Mouse (Mus musculus) midbrain, postnatal 0 days (tissue): ENCODE measurements around the gene Smurf1. TPM values are rescaled to one million over a fixed set of nuclear protein-coding genes. Genes with fewer than 3 reads are reported as not detected.
A peak's percentile ranks its signal among the peaks of the same experiment; 100 is the strongest.

Experiments
- ATAC-seq: fragments of 200-750 bp; cut with Nextera tagmentation; 2 replicates; pipeline ENCODE4 v1.8.0; 2017; ENCODE audit warnings: moderate number of reproducible peaks, mild to moderate bottlenecking, moderate TSS enrichment, moderate library complexity; ENCODE audit not compliant: low FRiP score
- DNase-seq: peaks from one replicate; pipeline ENCODE4 v3.0.0-alpha.2; 2015; ENCODE audit warnings: low spot score
- H3K27ac ChIP-seq: fragments of 300-500 bp; sonication (generic); 2 replicates; pipeline ENCODE4 v1.5.1; 2014; ENCODE audit warnings: low read depth, mild to moderate bottlenecking, low read length, mixed read lengths
- H3K27me3 ChIP-seq: fragments of 300-500 bp; sonication (generic); 2 replicates; pipeline ENCODE4 v1.6.1; 2014; ENCODE audit warnings: low read length, control low read depth, mixed read lengths; ENCODE audit not compliant: insufficient read depth
- H3K36me3 ChIP-seq: fragments of 300-500 bp; sonication (generic); 2 replicates; pipeline ENCODE4 v1.6.1; 2014; ENCODE audit warnings: low read length, control low read depth, mixed read lengths; ENCODE audit not compliant: insufficient read depth
- H3K4me1 ChIP-seq: fragments of 300-500 bp; sonication (generic); 2 replicates; pipeline ENCODE4 v1.6.1; 2014; ENCODE audit warnings: mild to moderate bottlenecking, control low read depth, antibody characterized with exemption, low read length, mixed read lengths; ENCODE audit not compliant: insufficient read depth
- H3K4me2 ChIP-seq: fragments of 300-500 bp; sonication (generic); 2 replicates; pipeline ENCODE4 v1.6.1; 2014; ENCODE audit warnings: low read depth, mild to moderate bottlenecking, low read length, mixed read lengths; ENCODE audit not compliant: poor library complexity, severe bottlenecking
- H3K4me3 ChIP-seq: fragments of 300-500 bp; sonication (generic); 2 replicates; pipeline ENCODE4 v1.5.1; 2014; ENCODE audit warnings: low read depth, mild to moderate bottlenecking, low read length, moderate library complexity
- H3K9ac ChIP-seq: fragments of 300-500 bp; sonication (generic); replicated peaks from 2 replicates; pipeline ENCODE4 v1.6.1; 2014; ENCODE audit warnings: mild to moderate bottlenecking, low read length, moderate library complexity, mixed read lengths; ENCODE audit not compliant: poor library complexity, severe bottlenecking
- H3K9me3 ChIP-seq: fragments of 300-500 bp; sonication (generic); 2 replicates; pipeline ENCODE4 v1.6.1; 2016; ENCODE audit warnings: low read length, control low read depth
- CTCF ChIP-seq: IDR thresholded peaks from 2 replicates; pipeline ENCODE4 v1.5.1; 2016; ENCODE audit warnings: antibody characterized with exemption, mild to moderate bottlenecking
- WGBS: fragments of 180-500 bp; shearing (Covaris S2); extraction: QIAGEN DNeasy Blood & Tissue Kit; methylation state at CpG from one replicate; pipeline ENCODE4 v1.1.7; 2014; 5-methylcytosine and 5-hydroxymethylcytosine counted together
- polyA plus RNA-seq: library from polyadenylated mRNA; unstranded; fragments of >200 nt; fragmentation: Nextera tagmentation; extraction: Ambion mirVana; gene quantifications from 2 replicates; pipeline ENCODE4 v1.2.1, GENCODE M21; 2015
- total RNA-seq: library from RNA; depleted of rRNA; stranded (reverse); fragments of >200 nt; gene quantifications from 2 replicates; pipeline ENCODE4 v1.2.3, GENCODE M21; 2014

The Smurf1 gene
- total and polyA plus RNA-seq, 2 experiments from 2014 or later, result 28.0 to 63.0 TPM

DNA sequence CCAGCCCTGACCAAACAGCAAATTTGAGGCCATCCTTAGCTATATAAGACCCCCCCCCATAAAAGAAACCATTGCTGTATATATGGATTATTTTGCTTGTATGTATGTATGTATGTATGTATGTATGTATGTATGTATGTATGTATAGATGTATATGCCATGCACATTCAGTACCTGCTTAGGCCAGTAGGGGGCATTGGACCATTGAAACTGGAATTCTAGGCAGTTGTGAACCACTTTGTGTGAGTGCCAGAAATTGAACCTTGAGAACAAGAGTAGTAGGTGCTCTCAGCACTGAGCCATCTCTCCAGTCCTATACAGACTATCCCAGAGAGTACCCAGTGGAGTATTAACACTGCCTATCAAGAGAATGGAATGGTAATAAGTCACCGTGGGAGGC, 93.9 kb downstream of the Smurf1 start:
- 100% methylated on average over 1 of the region's 1 CpGs for WGBS
- DNase-seq, result peak; percentile 22
- H3K9ac ChIP-seq, result no peak overlapping the region

GRCm38 (mm10) chr5:144870782-144871181, 94.9 kb downstream of the Smurf1 start:
- H3K27me3 ChIP-seq, result no peaks in the 10 kb centered on the region
- H3K36me3 ChIP-seq, result peaks cover 3% of the 10 kb centered on the region; the same call in 1 of the 2 replicates
- H3K9ac ChIP-seq, result no peak overlapping the region
- no peaks in the 10 kb centered on the region for H3K4me1 ChIP-seq
- 84% methylated on average over 7 of the region's 7 CpGs for WGBS
- TF ChIP-seq CTCF, result no peak
- DNase-seq (no peak), ATAC-seq (no peak)
- no peak overlapping the region for H3K4me2 ChIP-seq
- no peaks in the 10 kb centered on the region for H3K9me3 ChIP-seq
- no peak overlapping the region for H3K4me3 ChIP-seq
- H3K27ac ChIP-seq, result no peak overlapping the region

More for the DNA sequence above, 93.9 kb downstream of the Smurf1 start:
- Histone ChIP-seq H3K4me1 (no peaks in the 10 kb centered on the region), H3K4me3 (no peak overlapping the region), H3K9me3 (no peaks in the 10 kb centered on the region), H3K27me3 (no peaks in the 10 kb centered on the region), H3K36me3 (peaks cover 2% of the 10 kb centered on the region; the same call in 1 of the 2 replicates), H3K4me2 (no peak overlapping the region), H3K27ac (no peak overlapping the region)
- TF ChIP-seq CTCF, result peak; percentile 63
- ATAC-seq, result no peak

GRCm38 (mm10) chr5:144869466-144869865, 96.2 kb downstream of the Smurf1 start:
- H3K9me3 ChIP-seq, result no peaks in the 10 kb centered on the region
- TF ChIP-seq CTCF, result no peak
- DNase-seq (no peak), ATAC-seq (no peak)
- H3K4me2 ChIP-seq, result no peak overlapping the region
- no peak overlapping the region for H3K4me3 ChIP-seq
- H3K4me1 ChIP-seq, result no peaks in the 10 kb centered on the region
- no peak overlapping the region for H3K9ac ChIP-seq
- no peaks in the 10 kb centered on the region for H3K27me3 ChIP-seq
- no peak overlapping the region for H3K27ac ChIP-seq
- WGBS, result 63% methylated on average over 7 of the region's 7 CpGs
- H3K36me3 ChIP-seq, result peaks cover 3% of the 10 kb centered on the region; the same call in 1 of the 2 replicates

GRCm38 (mm10) chr5:144866923-144867322, 98.7 kb downstream of the Smurf1 start:
- Histone ChIP-seq H3K36me3 (peaks cover 3% of the 10 kb centered on the region; the same call in 1 of the 2 replicates), H3K9me3 (no peaks in the 10 kb centered on the region), H3K27ac (no peak overlapping the region), H3K4me1 (no peaks in the 10 kb centered on the region), H3K9ac (no peak overlapping the region), H3K27me3 (no peaks in the 10 kb centered on the region), H3K4me3 (no peak overlapping the region), H3K4me2 (no peak overlapping the region)
- DNase-seq (no peak), ATAC-seq (no peak)
- WGBS, result 79% methylated on average over 8 of the region's 8 CpGs
- TF ChIP-seq CTCF, result peak; percentile 60

GRCm38 (mm10) chr5:144860913-144861312, 104.7 kb downstream of the Smurf1 start:
- Histone ChIP-seq H3K27ac (no peak overlapping the region), H3K36me3 (peaks cover 45% of the 10 kb centered on the region), H3K27me3 (no peaks in the 10 kb centered on the region), H3K4me2 (no peak overlapping the region), H3K9me3 (no peaks in the 10 kb centered on the region), H3K4me3 (no peak overlapping the region), H3K4me1 (no peaks in the 10 kb centered on the region), H3K9ac (no peak overlapping the region)
- 95% methylated on average over 8 of the region's 8 CpGs for WGBS
- TF ChIP-seq CTCF, result no peak
- ATAC-seq (no peak), DNase-seq (no peak)

GRCm38 (mm10) chr5:144859284-144859683, 106.4 kb downstream of the Smurf1 start:
- Histone ChIP-seq H3K9ac (no peak overlapping the region), H3K9me3 (no peaks in the 10 kb centered on the region), H3K4me3 (no peak overlapping the region), H3K27ac (no peak overlapping the region), H3K4me2 (no peak overlapping the region), H3K36me3 (peaks cover 51% of the 10 kb centered on the region), H3K4me1 (no peaks in the 10 kb centered on the region), H3K27me3 (no peaks in the 10 kb centered on the region)
- no peak for TF ChIP-seq CTCF
- WGBS, result 95% methylated on average over 9 of the region's 9 CpGs
- no peak for ATAC-seq
- DNase-seq, result no peak
